Mouse (Mus musculus): ENCODE results near the gene Hcn1. TPM values are rescaled to one million over a fixed set of nuclear protein-coding genes. Genes with fewer than 3 reads are reported as not detected.

Hcn1 gene
- polyA plus RNA-seq, 1 experiment from 2014 or later, result 0.19 TPM

DNA sequence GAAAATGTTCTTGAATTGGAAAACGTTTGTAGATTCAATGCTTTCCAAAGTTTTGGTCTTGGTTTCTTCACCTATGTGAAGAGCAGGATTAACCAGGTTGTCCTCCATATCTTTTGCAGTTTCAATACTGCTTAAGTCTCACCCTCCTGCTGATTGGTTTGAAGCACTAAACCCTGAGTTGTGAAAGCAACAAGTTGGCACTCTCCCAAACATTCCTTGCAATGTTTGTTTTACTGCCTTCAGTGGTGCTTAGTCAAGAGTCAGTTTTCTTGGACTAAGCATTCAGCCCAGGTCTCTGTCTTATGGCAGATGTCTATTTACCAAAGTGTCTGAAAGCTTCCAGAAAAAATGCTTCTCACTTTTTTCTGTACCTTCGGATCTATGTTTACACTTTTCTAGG is 67.2 kb downstream of the Hcn1 start:
- no peak for ATAC-seq (ENCODE audit: insufficient number of reproducible peaks, insufficient read depth, low FRiP score, low read depth)
- no peak overlapping the region for H3K4me3 ChIP-seq (ENCODE audit: low read depth, low read length)
- no peak overlapping the region for H3K27ac ChIP-seq (ENCODE audit: low read length)
- 24% methylated on average over 2 of the region's 2 CpGs for WGBS
- H3K9me3 ChIP-seq (ENCODE audit: control insufficient read depth, low read depth, low read length), result no peaks in the 10 kb centered on the region
- H3K4me1 ChIP-seq (ENCODE audit: control insufficient read depth, insufficient read depth, low read length), result no peaks in the 10 kb centered on the region
- no peak overlapping the region for H3K4me2 ChIP-seq (replicated peaks; ENCODE audit: low read depth, low read length)
- no peaks in the 10 kb centered on the region for H3K27me3 ChIP-seq (ENCODE audit: control insufficient read depth, insufficient read depth, low read length)
- H3K36me3 ChIP-seq (ENCODE audit: control insufficient read depth, insufficient read depth, low read length), result no peaks in the 10 kb centered on the region
- H3K9ac ChIP-seq (replicated peaks; ENCODE audit: low read depth, low read length), result no peak overlapping the region

DNA sequence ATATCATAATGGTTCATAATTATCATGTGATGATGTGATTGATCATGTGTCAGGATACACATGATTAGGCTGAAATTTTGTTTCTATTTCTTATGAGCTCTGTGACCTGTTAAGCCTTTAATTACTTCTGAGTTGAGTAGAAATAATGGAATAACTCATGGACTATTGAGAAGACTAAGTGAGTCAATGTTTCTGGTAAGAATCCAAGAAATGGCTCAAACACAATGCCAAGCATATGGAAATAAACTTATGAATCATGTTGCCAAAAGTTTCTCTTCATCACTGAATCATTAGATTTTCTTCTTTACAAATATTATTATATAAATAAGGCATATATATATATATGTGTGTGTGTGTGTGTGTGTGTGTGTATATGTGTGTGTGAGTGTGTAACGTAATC is 69.7 kb downstream of the Hcn1 start:
- H3K27me3 ChIP-seq (ENCODE audit: control insufficient read depth, insufficient read depth, low read length), result no peaks in the 10 kb centered on the region
- H3K9ac ChIP-seq (replicated peaks; ENCODE audit: low read depth, low read length), result no peak overlapping the region
- H3K27ac ChIP-seq (ENCODE audit: low read length), result no peak overlapping the region
- no peak overlapping the region for H3K4me3 ChIP-seq (ENCODE audit: low read depth, low read length)
- no peaks in the 10 kb centered on the region for H3K36me3 ChIP-seq (ENCODE audit: control insufficient read depth, insufficient read depth, low read length)
- no peaks in the 10 kb centered on the region for H3K9me3 ChIP-seq (ENCODE audit: control insufficient read depth, low read depth, low read length)
- 97% methylated on average over 1 of the region's 1 CpGs for WGBS
- no peak for ATAC-seq (ENCODE audit: insufficient number of reproducible peaks, insufficient read depth, low FRiP score, low read depth)
- H3K4me2 ChIP-seq (replicated peaks; ENCODE audit: low read depth, low read length), result no peak overlapping the region
- H3K4me1 ChIP-seq (ENCODE audit: control insufficient read depth, insufficient read depth, low read length), result no peaks in the 10 kb centered on the region

DNA sequence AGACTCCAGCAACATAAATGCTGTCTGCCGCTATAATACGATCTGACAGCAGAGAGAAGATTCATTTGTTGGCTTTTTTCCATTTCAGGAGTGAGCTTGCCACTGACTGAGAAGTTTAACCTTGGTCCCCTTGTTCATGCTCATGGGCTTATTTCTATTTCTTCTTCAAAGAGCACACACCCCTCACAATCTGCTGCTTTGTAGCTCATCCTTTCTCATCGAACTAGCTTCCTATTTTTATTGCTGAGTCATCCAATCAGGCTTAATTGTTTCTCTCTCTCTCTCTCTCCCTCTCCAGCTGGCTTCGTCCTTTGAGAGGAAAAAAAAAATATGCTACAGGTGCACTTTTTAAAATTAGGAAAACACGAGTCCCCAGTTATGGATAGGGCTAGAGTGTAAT is 74.3 kb downstream of the Hcn1 start:
- H3K4me2 ChIP-seq (replicated peaks; ENCODE audit: low read depth, low read length), result no peak overlapping the region
- no peaks in the 10 kb centered on the region for H3K9me3 ChIP-seq (ENCODE audit: control insufficient read depth, low read depth, low read length)
- H3K9ac ChIP-seq (replicated peaks; ENCODE audit: low read depth, low read length), result no peak overlapping the region
- no peak overlapping the region for H3K27ac ChIP-seq (ENCODE audit: low read length)
- no peaks in the 10 kb centered on the region for H3K4me1 ChIP-seq (ENCODE audit: control insufficient read depth, insufficient read depth, low read length)
- 70% methylated on average over 5 of the region's 5 CpGs for WGBS
- no peaks in the 10 kb centered on the region for H3K36me3 ChIP-seq (ENCODE audit: control insufficient read depth, insufficient read depth, low read length)
- no peaks in the 10 kb centered on the region for H3K27me3 ChIP-seq (ENCODE audit: control insufficient read depth, insufficient read depth, low read length)
- ATAC-seq (ENCODE audit: insufficient number of reproducible peaks, insufficient read depth, low FRiP score, low read depth), result no peak
- H3K4me3 ChIP-seq (ENCODE audit: low read depth, low read length), result no peak overlapping the region

DNA sequence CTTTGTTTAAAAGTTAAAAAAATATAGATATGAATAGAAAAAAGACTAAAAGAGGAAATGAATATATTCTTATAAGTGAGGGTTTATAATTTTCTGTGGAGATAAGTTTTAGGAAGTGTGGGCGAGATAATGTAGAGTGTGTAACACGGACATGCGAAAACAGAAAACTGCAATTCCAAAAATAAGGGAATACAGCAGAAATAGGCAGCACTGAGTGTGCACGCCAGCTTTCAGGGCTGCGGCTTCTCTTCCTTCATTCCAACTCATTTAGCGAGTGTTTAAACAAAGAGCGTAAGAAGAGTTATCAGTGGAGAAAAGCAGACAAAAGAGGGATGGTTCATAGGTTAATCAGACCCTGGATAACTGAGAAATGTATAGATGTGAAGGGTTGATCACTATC is 85.5 kb downstream of the Hcn1 start:
- Histone ChIP-seq H3K4me2 (replicated peaks; ENCODE audit: low read depth, low read length) (no peak overlapping the region), H3K27ac (ENCODE audit: low read length) (no peak overlapping the region), H3K9me3 (ENCODE audit: control insufficient read depth, low read depth, low read length) (no peaks in the 10 kb centered on the region), H3K4me3 (ENCODE audit: low read depth, low read length) (no peak overlapping the region), H3K36me3 (ENCODE audit: control insufficient read depth, insufficient read depth, low read length) (no peaks in the 10 kb centered on the region), H3K9ac (replicated peaks; ENCODE audit: low read depth, low read length) (no peak overlapping the region), H3K4me1 (ENCODE audit: control insufficient read depth, insufficient read depth, low read length) (no peaks in the 10 kb centered on the region), H3K27me3 (ENCODE audit: control insufficient read depth, insufficient read depth, low read length) (no peaks in the 10 kb centered on the region)
- WGBS, result 78% methylated on average over 7 of the region's 7 CpGs
- no peak for ATAC-seq (ENCODE audit: insufficient number of reproducible peaks, insufficient read depth, low FRiP score, low read depth)

DNA sequence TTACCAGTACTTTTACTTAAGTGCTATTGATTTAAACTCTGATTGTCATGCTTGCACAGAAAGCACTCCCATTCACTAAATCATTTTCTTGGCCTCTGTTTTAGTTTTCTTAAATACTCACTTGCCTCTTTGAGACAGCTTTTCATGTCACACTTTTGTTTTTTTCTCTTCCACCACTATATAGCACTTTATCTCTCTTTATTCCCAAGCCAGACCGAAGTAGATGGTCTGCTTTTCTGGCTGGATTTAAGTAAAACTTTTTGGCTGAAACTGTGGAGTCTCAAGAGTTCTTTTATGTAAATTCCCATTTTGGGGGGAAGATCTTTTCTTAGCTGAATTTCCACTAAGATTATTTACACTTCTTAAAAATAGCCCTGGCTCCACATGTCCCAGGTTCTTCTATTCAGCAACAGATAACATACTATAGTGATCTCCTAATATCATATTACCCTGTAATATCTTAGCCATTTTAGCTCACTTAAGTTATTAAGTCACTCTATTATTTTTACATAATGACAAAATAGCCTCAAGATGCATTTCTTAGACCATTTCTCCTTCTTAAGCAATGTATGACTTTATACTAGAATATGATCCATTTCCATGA is 92.7 kb downstream of the Hcn1 start:
- no peaks in the 10 kb centered on the region for H3K9me3 ChIP-seq (ENCODE audit: control insufficient read depth, low read depth, low read length)
- WGBS, result 73% methylated on average over 1 of the region's 1 CpGs
- no peak overlapping the region for H3K4me3 ChIP-seq (ENCODE audit: low read depth, low read length)

DNA sequence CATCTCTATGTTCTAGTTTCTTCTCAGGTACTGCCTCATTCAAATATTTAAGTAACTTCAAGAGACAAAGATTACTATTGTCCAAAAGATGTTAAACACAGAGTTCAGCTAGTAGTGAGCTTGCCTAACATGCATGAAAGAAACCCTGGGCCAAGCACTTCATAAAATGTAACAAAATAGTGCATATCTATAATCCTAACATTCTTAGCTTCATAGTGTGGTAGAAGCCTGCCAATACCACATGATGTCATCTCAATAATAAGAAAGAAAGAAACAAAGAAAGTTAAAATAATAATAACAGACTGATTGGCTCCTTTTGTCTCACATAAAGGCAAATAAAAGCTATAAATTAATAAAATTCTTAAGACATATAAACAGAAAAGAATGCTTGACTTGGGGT is 103.5 kb downstream of the Hcn1 start:
- no peaks in the 10 kb centered on the region for H3K9me3 ChIP-seq (ENCODE audit: control insufficient read depth, low read depth, low read length)
- no peak overlapping the region for H3K27ac ChIP-seq (ENCODE audit: low read length)
- no peak for ATAC-seq (ENCODE audit: insufficient number of reproducible peaks, insufficient read depth, low FRiP score, low read depth)
- H3K36me3 ChIP-seq (ENCODE audit: control insufficient read depth, insufficient read depth, low read length), result no peaks in the 10 kb centered on the region
- H3K9ac ChIP-seq (replicated peaks; ENCODE audit: low read depth, low read length), result no peak overlapping the region
- H3K4me3 ChIP-seq (ENCODE audit: low read depth, low read length), result no peak overlapping the region
- no peaks in the 10 kb centered on the region for H3K27me3 ChIP-seq (ENCODE audit: control insufficient read depth, insufficient read depth, low read length)
- no peaks in the 10 kb centered on the region for H3K4me1 ChIP-seq (ENCODE audit: control insufficient read depth, insufficient read depth, low read length)
- H3K4me2 ChIP-seq (replicated peaks; ENCODE audit: low read depth, low read length), result no peak overlapping the region

More for the DNA sequence above, 92.7 kb downstream of the Hcn1 start:
- no peak overlapping the region for H3K4me2 ChIP-seq (replicated peaks; ENCODE audit: low read depth, low read length)
- no peaks in the 10 kb centered on the region for H3K27me3 ChIP-seq (ENCODE audit: control insufficient read depth, insufficient read depth, low read length)
- H3K4me1 ChIP-seq (ENCODE audit: control insufficient read depth, insufficient read depth, low read length), result no peaks in the 10 kb centered on the region
- H3K9ac ChIP-seq (replicated peaks; ENCODE audit: low read depth, low read length), result no peak overlapping the region
- no peak overlapping the region for H3K27ac ChIP-seq (ENCODE audit: low read length)
- no peak for ATAC-seq (ENCODE audit: insufficient number of reproducible peaks, insufficient read depth, low FRiP score, low read depth)
- no peaks in the 10 kb centered on the region for H3K36me3 ChIP-seq (ENCODE audit: control insufficient read depth, insufficient read depth, low read length)

DNA sequence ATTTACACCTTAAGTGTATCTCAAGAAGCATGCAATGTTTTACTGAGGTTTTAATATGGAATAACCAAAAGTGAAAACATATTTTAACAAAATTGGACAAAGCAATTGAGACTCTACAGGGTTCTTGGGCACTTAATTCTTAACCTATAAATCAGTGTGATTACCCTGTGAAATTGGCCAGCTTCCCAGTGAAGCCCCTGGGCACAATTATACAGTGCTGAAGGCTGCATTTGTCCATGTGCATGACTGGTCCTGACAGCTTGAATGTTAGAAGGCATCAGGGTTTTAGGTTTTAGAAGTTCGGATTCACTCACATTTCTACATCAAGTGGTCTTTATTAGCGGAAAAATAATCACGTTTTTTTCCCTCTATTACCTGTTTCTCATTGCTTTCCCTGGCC is 103.9 kb downstream of the Hcn1 start:
- no peak overlapping the region for H3K4me2 ChIP-seq (replicated peaks; ENCODE audit: low read depth, low read length)
- no peaks in the 10 kb centered on the region for H3K9me3 ChIP-seq (ENCODE audit: control insufficient read depth, low read depth, low read length)
- H3K4me1 ChIP-seq (ENCODE audit: control insufficient read depth, insufficient read depth, low read length), result no peaks in the 10 kb centered on the region
- H3K9ac ChIP-seq (replicated peaks; ENCODE audit: low read depth, low read length), result no peak overlapping the region
- ATAC-seq (ENCODE audit: insufficient number of reproducible peaks, insufficient read depth, low FRiP score, low read depth), result no peak
- 82% methylated on average over 3 of the region's 3 CpGs for WGBS
- H3K27ac ChIP-seq (ENCODE audit: low read length), result no peak overlapping the region
- no peaks in the 10 kb centered on the region for H3K27me3 ChIP-seq (ENCODE audit: control insufficient read depth, insufficient read depth, low read length)
- no peaks in the 10 kb centered on the region for H3K36me3 ChIP-seq (ENCODE audit: control insufficient read depth, insufficient read depth, low read length)
- H3K4me3 ChIP-seq (ENCODE audit: low read depth, low read length), result no peak overlapping the region

DNA sequence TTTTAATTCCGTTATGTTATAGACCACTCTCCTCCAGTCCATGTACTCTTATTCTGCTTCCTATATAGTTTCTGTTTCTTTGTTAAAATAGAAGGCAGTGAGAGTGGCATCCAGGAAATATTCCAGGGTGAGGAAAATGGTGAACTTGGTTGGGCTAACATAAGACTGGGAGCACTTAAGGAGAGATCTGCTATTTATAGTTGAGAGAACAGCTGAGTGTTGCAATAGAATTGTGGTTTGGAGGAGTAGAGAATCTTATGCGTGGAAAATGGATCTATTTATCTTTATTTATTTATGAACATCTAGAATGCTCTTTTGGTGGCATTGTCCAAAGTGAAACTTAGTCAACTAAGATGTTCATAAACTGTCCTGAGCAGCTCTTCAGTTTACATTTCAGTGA is 104.4 kb downstream of the Hcn1 start:
- no peak overlapping the region for H3K27ac ChIP-seq (ENCODE audit: low read length)
- no peak for ATAC-seq (ENCODE audit: insufficient number of reproducible peaks, insufficient read depth, low FRiP score, low read depth)
- no peaks in the 10 kb centered on the region for H3K9me3 ChIP-seq (ENCODE audit: control insufficient read depth, low read depth, low read length)
- 72% methylated on average over 2 of the region's 2 CpGs for WGBS
- no peak overlapping the region for H3K9ac ChIP-seq (replicated peaks; ENCODE audit: low read depth, low read length)
- no peak overlapping the region for H3K4me3 ChIP-seq (ENCODE audit: low read depth, low read length)
- H3K4me2 ChIP-seq (replicated peaks; ENCODE audit: low read depth, low read length), result no peak overlapping the region
- H3K4me1 ChIP-seq (ENCODE audit: control insufficient read depth, insufficient read depth, low read length), result no peaks in the 10 kb centered on the region
- H3K36me3 ChIP-seq (ENCODE audit: control insufficient read depth, insufficient read depth, low read length), result no peaks in the 10 kb centered on the region
- no peaks in the 10 kb centered on the region for H3K27me3 ChIP-seq (ENCODE audit: control insufficient read depth, insufficient read depth, low read length)

DNA sequence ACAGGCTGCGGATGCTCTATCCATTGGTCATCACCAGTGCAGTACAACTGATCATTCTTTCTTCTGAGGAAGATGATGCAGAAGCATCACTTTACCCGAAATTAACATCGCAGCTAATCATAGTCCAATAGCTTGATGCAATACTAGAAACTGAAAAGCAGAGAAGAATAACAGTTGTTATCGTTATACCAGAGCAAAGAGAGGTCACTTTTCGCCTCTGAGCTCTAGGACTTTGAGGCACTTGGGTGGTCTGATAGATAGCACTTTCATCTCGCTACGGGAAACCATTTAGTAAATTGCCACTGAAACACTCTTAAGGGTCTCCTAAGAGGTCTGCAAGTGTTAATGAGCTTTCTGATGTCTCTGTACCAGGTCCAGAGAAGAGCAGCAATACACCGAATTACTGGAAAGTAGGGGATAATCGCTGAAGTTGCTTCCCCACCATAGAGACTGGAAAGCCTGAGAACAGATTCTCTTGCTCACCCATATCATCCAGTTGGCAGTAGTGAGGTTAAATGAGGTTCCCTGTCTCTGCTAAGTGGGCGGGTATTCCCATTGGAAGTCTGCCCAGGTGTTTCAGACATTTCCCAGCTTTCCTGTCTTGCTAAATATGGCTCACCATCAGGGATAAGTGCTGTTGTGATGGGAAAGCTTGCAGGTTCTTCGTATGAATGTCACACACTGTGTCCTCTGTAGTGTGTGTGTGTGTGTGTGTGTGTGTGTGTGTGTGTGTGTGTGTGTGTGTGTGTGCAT is 105.0 kb downstream of the Hcn1 start:
- ATAC-seq (ENCODE audit: insufficient number of reproducible peaks, insufficient read depth, low FRiP score, low read depth), result 0 out of 2 replicates have a peak, but pooled peaks have one; percentile 10
- no peaks in the 10 kb centered on the region for H3K36me3 ChIP-seq (ENCODE audit: control insufficient read depth, insufficient read depth, low read length)
- H3K4me3 ChIP-seq (ENCODE audit: low read depth, low read length), result no peak overlapping the region
- H3K27me3 ChIP-seq (ENCODE audit: control insufficient read depth, insufficient read depth, low read length), result no peaks in the 10 kb centered on the region
- H3K9ac ChIP-seq (replicated peaks; ENCODE audit: low read depth, low read length), result no peak overlapping the region
- H3K4me2 ChIP-seq (replicated peaks; ENCODE audit: low read depth, low read length), result no peak overlapping the region
- no peaks in the 10 kb centered on the region for H3K9me3 ChIP-seq (ENCODE audit: control insufficient read depth, low read depth, low read length)
- no peaks in the 10 kb centered on the region for H3K4me1 ChIP-seq (ENCODE audit: control insufficient read depth, insufficient read depth, low read length)
- WGBS, result 64% methylated on average over 11 of the region's 11 CpGs
- no peak overlapping the region for H3K27ac ChIP-seq (ENCODE audit: low read length)
